Mouse (Mus musculus) hindbrain, postnatal 0 days (tissue): ENCODE results near the gene Cenpp. TPM values are rescaled to one million over a fixed set of nuclear protein-coding genes. Genes with fewer than 3 reads are reported as not detected.
"Not testable (repeated sequence)": the region's sequence is repeated elsewhere in the genome, so short reads cannot be mapped to it uniquely, and the experiment has no call there.

Source experiments
- ATAC-seq: fragments of 200-750 bp; cut with Nextera tagmentation; 2 replicates; pipeline ENCODE4 v1.8.0; 2017; ENCODE audit warnings: mild to moderate bottlenecking, moderate TSS enrichment, moderate library complexity
- DNase-seq: peaks from one replicate; pipeline ENCODE4 v3.0.0-alpha.2; 2015; ENCODE audit warnings: low spot score
- H3K27ac ChIP-seq: fragments of 300-500 bp; sonication (generic); 2 replicates; pipeline ENCODE4 v1.5.1; 2014; ENCODE audit warnings: mild to moderate bottlenecking
- H3K27me3 ChIP-seq: fragments of 300-500 bp; sonication (generic); 2 replicates; pipeline ENCODE4 v1.6.1; 2014; ENCODE audit warnings: low read length, mixed read lengths; ENCODE audit not compliant: insufficient read depth
- H3K36me3 ChIP-seq: fragments of 300-500 bp; sonication (generic); 2 replicates; pipeline ENCODE4 v1.6.1; 2014; ENCODE audit warnings: low read length, mixed read lengths; ENCODE audit not compliant: insufficient read depth
- H3K4me1 ChIP-seq: fragments of 300-500 bp; sonication (generic); 2 replicates; pipeline ENCODE4 v1.6.1; 2014; ENCODE audit warnings: antibody characterized with exemption, low read length, mixed read lengths; ENCODE audit not compliant: insufficient read depth
- H3K4me2 ChIP-seq: fragments of 300-500 bp; sonication (generic); 2 replicates; pipeline ENCODE4 v1.6.1; 2014; ENCODE audit warnings: low read depth, mild to moderate bottlenecking, low read length, moderate library complexity, mixed read lengths
- H3K4me3 ChIP-seq: fragments of 300-500 bp; sonication (generic); 2 replicates; pipeline ENCODE4 v1.5.1; 2014; ENCODE audit warnings: low read length
- H3K9ac ChIP-seq: fragments of 300-500 bp; sonication (generic); replicated peaks from 2 replicates; pipeline ENCODE4 v1.6.1; 2014; ENCODE audit warnings: mild to moderate bottlenecking, low read length, moderate library complexity, mixed read lengths
- H3K9me3 ChIP-seq: fragments of 300-500 bp; sonication (generic); 2 replicates; pipeline ENCODE4 v1.6.1; 2016; ENCODE audit warnings: low read length, mixed read lengths
- CTCF ChIP-seq: IDR thresholded peaks from 2 replicates; pipeline ENCODE4 v1.5.1; 2016; ENCODE audit warnings: antibody characterized with exemption, control low read depth, low read depth
- WGBS: fragments of 180-500 bp; shearing (Covaris S2); extraction: QIAGEN DNeasy Blood & Tissue Kit; methylation state at CpG from one replicate; pipeline ENCODE4 v1.1.7; 2014; 5-methylcytosine and 5-hydroxymethylcytosine counted together
- polyA plus RNA-seq: library from polyadenylated mRNA; unstranded; fragments of >200 nt; fragmentation: Nextera tagmentation; extraction: Ambion mirVana; gene quantifications from 2 replicates; pipeline ENCODE4 v1.2.1, GENCODE M21; 2015
- total RNA-seq: library from RNA; depleted of rRNA; stranded (reverse); fragments of >200 nt; gene quantifications from 2 replicates; pipeline ENCODE4 v1.2.3, GENCODE M21; 2014

Gene Cenpp
- total and polyA plus RNA-seq, 2 experiments from 2014 or later, result 5.5 to 9.7 TPM

- no peak for TF ChIP-seq CTCF
- no peak for DNase-seq
- Histone ChIP-seq H3K27ac (no peak overlapping the region), H3K9me3 (no peaks in the 10 kb centered on the region), H3K9ac (no peak overlapping the region), H3K4me3 (no peak overlapping the region), H3K36me3 (no peaks in the 10 kb centered on the region), H3K4me1 (no peaks in the 10 kb centered on the region), H3K4me2 (no peak overlapping the region), H3K27me3 (no peaks in the 10 kb centered on the region)
- no peak for ATAC-seq
- WGBS, result 78% methylated on average over 4 of the region's 4 CpGs
Measured at GRCm38 (mm10) chr13:49608589-49609322, 43.8 kb downstream of the Cenpp start.

DNA sequence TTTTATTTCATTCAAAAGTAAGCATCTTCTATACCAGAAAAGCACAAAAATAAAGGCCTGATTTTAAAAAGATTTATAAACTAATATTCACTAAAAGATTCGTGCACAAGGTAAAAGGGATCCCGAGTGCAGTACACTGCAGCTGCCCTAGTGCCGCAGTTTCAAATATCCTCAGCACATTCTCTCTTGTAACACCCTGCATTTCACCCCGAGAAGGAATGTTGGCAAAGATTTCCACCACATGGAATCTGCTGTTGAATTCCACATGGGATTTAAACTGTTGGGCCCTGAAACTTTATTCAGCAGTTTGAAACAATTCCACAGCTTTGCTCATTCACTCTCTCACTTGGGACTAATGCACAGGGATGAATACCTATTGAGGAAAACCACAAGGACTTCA is 44.9 kb downstream of the Cenpp start, which contains the start of gene Ogn:
Gene Ogn (plus strand): TSS at position 333 of the 400 bp plus-strand sequence.
- Histone ChIP-seq H3K4me2 (no peak within 1 kb of the TSS), H3K27ac (no peak within 1 kb of the TSS), H3K4me1 (no peaks in the 10 kb centered on the region), H3K27me3 (no peaks in the 10 kb centered on the region), H3K36me3 (no peaks in the 10 kb centered on the region), H3K4me3 (no peak within 1 kb of the TSS), H3K9me3 (no peaks in the 10 kb centered on the region), H3K9ac (no peak within 1 kb of the TSS)
- DNase-seq, result peak; percentile 19
- no peak for ATAC-seq
- no peak for TF ChIP-seq CTCF
- 56% methylated on average over 4 of the region's 4 CpGs for WGBS

- H3K36me3 ChIP-seq, result no peaks in the 10 kb centered on the region
- H3K4me2 ChIP-seq, result no peak overlapping the region
- H3K9me3 ChIP-seq, result no peaks in the 10 kb centered on the region
- DNase-seq (no peak), ATAC-seq (no peak)
- no peaks in the 10 kb centered on the region for H3K27me3 ChIP-seq
- no peak overlapping the region for H3K4me3 ChIP-seq
- H3K4me1 ChIP-seq, result no peaks in the 10 kb centered on the region
- H3K9ac ChIP-seq, result no peak overlapping the region
- TF ChIP-seq CTCF, result no peak
- no peak overlapping the region for H3K27ac ChIP-seq
Measured at GRCm38 (mm10) chr13:49603603-49604002, 49.0 kb downstream of the Cenpp start.

DNA sequence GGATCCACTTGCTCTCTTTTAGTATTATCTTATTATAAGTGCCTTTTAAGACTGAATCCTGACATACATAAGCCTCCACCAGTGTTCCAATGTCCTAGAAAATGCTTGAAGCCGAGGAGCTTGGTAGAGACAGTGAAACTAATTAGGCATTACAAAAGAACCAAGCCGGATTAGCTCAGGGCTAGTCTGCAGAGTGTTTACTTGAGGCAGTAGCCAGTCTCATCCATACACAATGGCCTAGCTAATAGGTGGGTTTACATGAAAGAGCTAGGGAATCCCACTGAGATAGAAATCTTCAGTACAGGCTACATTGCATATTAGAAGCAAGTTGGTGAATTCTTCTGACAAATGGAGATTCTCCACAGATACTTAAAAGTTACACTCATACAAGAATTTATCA is 50.0 kb downstream of the Cenpp start:
- WGBS, result 39% methylated on average over 2 of the region's 2 CpGs
- not testable (repeated sequence) for H3K4me2 ChIP-seq, ATAC-seq, H3K27ac ChIP-seq, DNase-seq, H3K9me3 ChIP-seq, H3K9ac ChIP-seq, H3K36me3 ChIP-seq, H3K4me1 ChIP-seq, H3K4me3 ChIP-seq, H3K27me3 ChIP-seq

GRCm38 (mm10) chr13:49586062-49586461 is 66.5 kb downstream of the Cenpp start:
- Histone ChIP-seq H3K4me3 (no peak overlapping the region), H3K27me3 (no peaks in the 10 kb centered on the region), H3K9me3 (no peaks in the 10 kb centered on the region), H3K4me2 (no peak overlapping the region), H3K9ac (no peak overlapping the region), H3K36me3 (no peaks in the 10 kb centered on the region), H3K27ac (no peak overlapping the region), H3K4me1 (no peaks in the 10 kb centered on the region)
- 95% methylated on average over 6 of the region's 6 CpGs for WGBS
- no peak for ATAC-seq
- no peak for TF ChIP-seq CTCF
- DNase-seq, result no peak

DNA sequence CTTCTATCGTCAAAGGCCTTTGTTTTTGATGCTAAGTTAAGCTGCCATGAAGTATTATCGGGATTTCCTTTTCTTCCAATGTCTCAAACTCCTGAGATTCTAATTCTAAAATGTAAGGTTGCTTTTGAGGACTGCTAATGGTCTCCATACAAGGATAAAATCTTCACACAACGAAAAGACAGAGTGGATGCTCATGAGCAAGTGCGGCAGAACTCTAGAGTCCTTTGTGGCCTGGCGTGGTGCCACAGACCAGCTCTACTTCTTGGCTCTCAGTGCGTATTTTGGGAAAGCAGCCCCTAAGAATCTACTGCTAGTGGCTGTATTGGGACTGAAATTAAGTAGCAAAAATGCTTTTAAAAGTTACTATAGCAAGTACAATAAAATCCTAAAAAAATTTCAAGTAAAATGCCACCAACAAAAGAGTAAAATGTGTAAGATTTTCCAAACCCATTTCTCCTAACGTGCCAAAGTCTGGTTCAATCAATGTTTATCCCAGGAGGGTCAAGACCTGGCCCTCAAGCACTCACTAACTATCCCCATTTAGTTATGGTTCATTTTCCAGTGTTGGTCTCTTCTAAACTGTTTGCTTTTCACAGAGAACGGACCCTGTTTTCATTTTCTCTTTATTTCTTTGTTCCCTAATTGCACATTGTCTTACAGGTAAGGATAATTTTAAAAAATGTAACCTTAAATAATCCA is 68.1 kb downstream of the Cenpp start:
- ATAC-seq (no peak), DNase-seq (peak; percentile 43)
- Histone ChIP-seq H3K4me1 (no peaks in the 10 kb centered on the region), H3K9me3 (no peaks in the 10 kb centered on the region), H3K27me3 (no peaks in the 10 kb centered on the region), H3K27ac (no peak overlapping the region), H3K9ac (no peak overlapping the region), H3K4me3 (no peak overlapping the region), H3K4me2 (no peak overlapping the region), H3K36me3 (no peaks in the 10 kb centered on the region)
- TF ChIP-seq CTCF, result no peak
- WGBS, result 71% methylated on average over 8 of the region's 8 CpGs

GRCm38 (mm10) chr13:49583859-49584258 is 68.7 kb downstream of the Cenpp start:
- Histone ChIP-seq H3K4me1 (no peaks in the 10 kb centered on the region), H3K4me2 (no peak overlapping the region), H3K9ac (no peak overlapping the region), H3K9me3 (no peaks in the 10 kb centered on the region), H3K4me3 (no peak overlapping the region), H3K36me3 (no peaks in the 10 kb centered on the region), H3K27me3 (no peaks in the 10 kb centered on the region), H3K27ac (no peak overlapping the region)
- TF ChIP-seq CTCF, result no peak
- no peak for ATAC-seq
- DNase-seq, result no peak
